Mouse (Mus musculus) intestine, postnatal 0 days (tissue): ENCODE results near the gene Hdac9. TPM values are rescaled to one million over a fixed set of nuclear protein-coding genes. Genes with fewer than 3 reads are reported as not detected.
"Not testable (repeated sequence)": the region's sequence is repeated elsewhere in the genome, so short reads cannot be mapped to it uniquely, and the experiment has no call there.

Experiments used
- ATAC-seq: fragments of 200-750 bp; cut with Nextera tagmentation; 2 replicates; pipeline ENCODE4 v1.8.0; 2017; ENCODE audit warnings: mild to moderate bottlenecking, moderate TSS enrichment, moderate library complexity
- H3K27ac ChIP-seq: fragments of 300-500 bp; sonication (generic); 2 replicates; pipeline ENCODE4 v1.5.1; 2014; ENCODE audit warnings: mild to moderate bottlenecking, low read depth, low read length, moderate library complexity
- H3K27me3 ChIP-seq: fragments of 300-500 bp; sonication (generic); replicated peaks from 2 replicates; pipeline ENCODE4 v1.6.1; 2014; ENCODE audit warnings: low read length, mixed read lengths; ENCODE audit not compliant: control insufficient read depth, insufficient read depth
- H3K36me3 ChIP-seq: fragments of 300-500 bp; sonication (generic); 2 replicates; pipeline ENCODE4 v1.6.1; 2014; ENCODE audit warnings: mild to moderate bottlenecking, moderate library complexity; ENCODE audit not compliant: control insufficient read depth, insufficient read depth
- H3K4me1 ChIP-seq: fragments of 300-500 bp; sonication (generic); replicated peaks from 2 replicates; pipeline ENCODE4 v1.6.1; 2014; ENCODE audit warnings: antibody characterized with exemption, low read length, mixed read lengths; ENCODE audit not compliant: control insufficient read depth, insufficient read depth
- H3K4me2 ChIP-seq: fragments of 300-500 bp; sonication (generic); replicated peaks from 2 replicates; pipeline ENCODE4 v1.6.1; 2014; ENCODE audit warnings: low read depth, mild to moderate bottlenecking, moderate library complexity
- H3K4me3 ChIP-seq: fragments of 300-500 bp; sonication (generic); 2 replicates; pipeline ENCODE4 v1.5.1; 2014; ENCODE audit warnings: low read depth, low read length
- H3K9ac ChIP-seq: fragments of 300-500 bp; sonication (generic); 2 replicates; pipeline ENCODE4 v1.6.1; 2014; ENCODE audit warnings: mild to moderate bottlenecking, low read depth, low read length
- H3K9me3 ChIP-seq: fragments of 300-500 bp; sonication (generic); 2 replicates; pipeline ENCODE4 v1.6.1; 2016; ENCODE audit warnings: mixed run types; ENCODE audit not compliant: control insufficient read depth
- CTCF ChIP-seq: sonication (generic); IDR thresholded peaks from 2 replicates; pipeline ENCODE4 v1.5.1; 2016; ENCODE audit warnings: low read depth, mild to moderate bottlenecking, control low read depth, antibody characterized with exemption, moderate library complexity
- WGBS: fragments of 180-500 bp; shearing (Covaris S2); extraction: QIAGEN DNeasy Blood & Tissue Kit; methylation state at CpG from one replicate; pipeline ENCODE4 v1.1.7; 2014; 5-methylcytosine and 5-hydroxymethylcytosine counted together
- polyA plus RNA-seq: library from polyadenylated mRNA; unstranded; fragments of >200 nt; fragmentation: Nextera tagmentation; extraction: Ambion mirVana; gene quantifications from 2 replicates; pipeline ENCODE4 v1.2.1, GENCODE M21; 2015

Hdac9 gene
- polyA plus RNA-seq, 1 experiment from 2014 or later, result 1.4 TPM

DNA sequence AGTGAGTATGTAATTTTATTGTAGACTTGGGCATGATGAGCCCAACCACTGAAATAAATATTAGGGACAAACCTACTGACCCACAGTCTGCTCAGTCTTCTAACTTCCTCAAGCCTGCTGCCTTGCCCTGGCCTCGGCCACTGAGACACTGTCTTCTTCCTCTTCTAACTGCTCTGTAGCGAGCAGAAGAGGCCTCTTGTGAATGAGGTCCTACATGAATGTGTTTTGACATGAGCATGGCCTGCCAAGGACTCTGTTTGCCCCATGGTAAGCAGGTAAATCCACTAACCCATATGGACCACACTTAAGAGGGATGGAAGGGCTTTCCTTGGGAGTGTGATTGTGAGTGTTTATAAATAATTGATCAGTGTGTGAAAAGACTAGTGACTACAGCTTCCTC lies 430.9 kb downstream of the Hdac9 start:
- 72% methylated on average over 2 of the region's 2 CpGs for WGBS
- no peak overlapping the region for H3K4me2 ChIP-seq
- no peak for TF ChIP-seq CTCF
- H3K4me1 ChIP-seq, result no peaks in the 10 kb centered on the region
- no peak overlapping the region for H3K4me3 ChIP-seq
- H3K36me3 ChIP-seq, result no peaks in the 10 kb centered on the region
- no peak for ATAC-seq
- no peaks in the 10 kb centered on the region for H3K27me3 ChIP-seq
- H3K27ac ChIP-seq, result no peak overlapping the region
- no peaks in the 10 kb centered on the region for H3K9me3 ChIP-seq
- H3K9ac ChIP-seq, result no peak overlapping the region

DNA sequence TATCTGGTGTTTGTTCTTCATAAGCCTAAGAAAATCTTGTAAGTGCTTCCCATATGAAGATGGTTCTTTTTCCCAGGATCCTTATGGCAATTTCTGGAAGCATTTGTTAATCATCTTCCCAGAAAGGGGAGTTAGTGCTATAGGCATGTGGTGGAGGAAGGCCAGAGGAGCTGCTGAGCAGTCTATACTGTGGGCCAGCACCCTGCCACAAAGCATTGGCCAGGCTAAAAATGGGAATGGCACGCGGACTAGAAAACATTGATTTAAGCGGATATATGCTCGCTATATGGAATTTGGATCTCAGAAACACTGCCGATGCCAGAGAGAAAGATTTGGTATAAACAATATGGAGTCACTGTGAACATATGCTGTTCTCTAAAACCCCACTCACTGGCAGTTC lies 435.2 kb downstream of the Hdac9 start:
- no peak for ATAC-seq
- Histone ChIP-seq H3K36me3 (no peaks in the 10 kb centered on the region), H3K27ac (no peak overlapping the region), H3K4me3 (no peak overlapping the region), H3K4me1 (no peaks in the 10 kb centered on the region), H3K9me3 (no peaks in the 10 kb centered on the region), H3K4me2 (no peak overlapping the region), H3K27me3 (no peaks in the 10 kb centered on the region), H3K9ac (no peak overlapping the region)
- no peak for TF ChIP-seq CTCF
- WGBS, result 95% methylated on average over 5 of the region's 5 CpGs

DNA sequence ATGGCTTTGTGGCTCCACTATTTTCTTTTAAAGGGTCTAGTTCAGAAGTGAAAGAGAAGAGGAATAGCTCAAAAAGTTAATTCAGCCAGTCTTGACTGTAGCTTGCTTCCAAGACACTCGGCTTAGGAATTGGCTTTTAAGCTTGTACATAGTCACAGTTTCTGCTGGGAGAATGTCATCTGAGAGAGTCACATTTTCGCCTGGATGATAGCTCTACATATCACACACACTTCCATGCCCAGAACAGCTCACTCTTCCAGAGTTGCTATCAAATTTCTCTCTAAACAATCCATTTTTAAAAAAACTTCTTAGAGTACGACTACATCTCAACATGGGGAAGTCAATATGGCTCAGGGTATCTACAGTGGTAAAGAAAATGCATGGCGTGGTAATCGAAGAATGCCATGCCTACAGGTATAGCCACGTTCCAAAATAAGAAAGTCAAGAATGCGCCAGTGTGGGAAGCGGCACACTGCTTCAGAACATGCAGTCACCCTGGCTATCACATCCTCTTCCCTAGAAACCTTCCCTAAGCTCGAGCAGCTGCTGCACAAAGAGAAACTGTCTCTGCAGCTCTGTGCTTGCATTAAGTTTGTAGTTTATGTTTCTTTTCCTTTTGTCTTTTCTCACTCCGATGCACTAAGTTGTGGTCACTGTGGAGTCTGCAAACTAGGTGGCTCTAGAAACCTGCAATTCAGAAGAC lies 443.8 kb downstream of the Hdac9 start:
- no peak for TF ChIP-seq CTCF
- Histone ChIP-seq H3K4me2 (no peak overlapping the region), H3K4me1 (no peaks in the 10 kb centered on the region), H3K9ac (no peak overlapping the region), H3K9me3 (no peaks in the 10 kb centered on the region), H3K4me3 (no peak overlapping the region), H3K27ac (no peak overlapping the region), H3K27me3 (no peaks in the 10 kb centered on the region), H3K36me3 (no peaks in the 10 kb centered on the region)
- no peak for ATAC-seq
- WGBS, result 81% methylated on average over 10 of the region's 10 CpGs

DNA sequence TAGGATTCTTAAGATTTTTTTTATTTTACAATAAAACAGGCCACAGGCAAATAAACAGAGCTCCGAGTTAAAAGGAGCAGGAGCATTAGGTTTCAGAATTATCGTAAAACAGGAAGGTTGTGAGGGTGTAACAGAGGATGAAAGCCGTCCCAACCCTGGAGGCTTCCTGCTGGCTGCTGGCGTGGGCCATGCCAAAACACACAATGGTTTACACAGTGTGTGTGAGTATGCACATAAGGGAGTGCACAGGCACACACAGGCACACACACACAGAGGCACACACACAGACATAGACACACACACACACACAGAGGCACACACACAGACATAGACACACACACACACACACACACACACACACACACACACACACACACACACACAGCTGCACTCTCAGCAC lies 444.4 kb downstream of the Hdac9 start:
- Histone ChIP-seq H3K36me3 (no peaks in the 10 kb centered on the region), H3K27ac (no peak overlapping the region), H3K4me2 (no peak overlapping the region), H3K4me1 (no peaks in the 10 kb centered on the region), H3K9me3 (no peaks in the 10 kb centered on the region), H3K9ac (no peak overlapping the region), H3K27me3 (no peaks in the 10 kb centered on the region), H3K4me3 (no peak overlapping the region)
- TF ChIP-seq CTCF, result no peak
- 47% methylated on average over 4 of the region's 4 CpGs for WGBS
- no peak for ATAC-seq

DNA sequence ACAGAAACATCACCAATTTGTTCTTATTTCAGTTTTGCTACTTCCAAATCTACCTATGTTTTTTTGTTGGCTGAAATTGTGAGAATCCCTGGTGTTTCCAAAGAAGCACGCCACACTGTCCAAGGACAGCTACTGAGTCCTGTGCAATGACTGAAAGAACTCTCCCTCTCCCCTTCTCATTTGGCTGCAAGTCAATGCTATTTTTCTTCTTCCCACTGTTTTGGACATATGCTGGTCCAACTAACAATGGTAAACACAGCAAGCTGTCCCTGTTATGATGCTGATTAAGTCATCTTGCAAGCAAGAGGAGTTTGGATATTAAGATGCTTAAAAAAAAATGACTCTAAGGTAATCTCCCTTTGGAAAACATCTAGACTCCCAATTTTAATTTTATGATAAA lies 455.2 kb downstream of the Hdac9 start:
- Histone ChIP-seq H3K27me3 (no peaks in the 10 kb centered on the region), H3K27ac (no peak overlapping the region), H3K4me2 (no peak overlapping the region), H3K36me3 (no peaks in the 10 kb centered on the region), H3K9ac (no peak overlapping the region), H3K9me3 (no peaks in the 10 kb centered on the region), H3K4me3 (no peak overlapping the region), H3K4me1 (no peaks in the 10 kb centered on the region)
- TF ChIP-seq CTCF, result no peak
- ATAC-seq, result no peak
- WGBS, result 74% methylated on average over 1 of the region's 1 CpGs

DNA sequence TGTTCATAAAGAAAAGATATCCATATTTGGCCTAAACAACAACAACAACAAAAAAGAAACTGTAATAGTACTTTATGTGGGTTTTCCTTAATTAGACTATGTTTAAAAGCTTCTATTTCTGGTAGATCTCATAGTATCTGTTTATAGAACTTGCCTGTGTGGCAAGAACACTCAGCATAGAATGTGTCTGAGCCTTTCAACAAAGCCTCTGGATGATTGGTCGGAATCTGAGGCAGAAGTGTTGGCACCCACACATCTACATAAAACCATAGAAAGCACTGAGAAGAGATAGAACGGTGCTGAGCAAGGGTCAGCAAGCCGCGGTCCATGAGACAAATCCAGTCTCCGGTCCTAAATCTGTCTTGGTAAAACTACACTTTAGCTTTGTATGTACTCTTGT lies 464.3 kb downstream of the Hdac9 start:
- Histone ChIP-seq H3K9ac (no peak overlapping the region), H3K4me2 (no peak overlapping the region), H3K27ac (no peak overlapping the region), H3K4me1 (no peaks in the 10 kb centered on the region), H3K9me3 (no peaks in the 10 kb centered on the region), H3K27me3 (no peaks in the 10 kb centered on the region), H3K36me3 (no peaks in the 10 kb centered on the region), H3K4me3 (no peak overlapping the region)
- no peak for TF ChIP-seq CTCF
- WGBS, result 84% methylated on average over 5 of the region's 5 CpGs
- no peak for ATAC-seq

DNA sequence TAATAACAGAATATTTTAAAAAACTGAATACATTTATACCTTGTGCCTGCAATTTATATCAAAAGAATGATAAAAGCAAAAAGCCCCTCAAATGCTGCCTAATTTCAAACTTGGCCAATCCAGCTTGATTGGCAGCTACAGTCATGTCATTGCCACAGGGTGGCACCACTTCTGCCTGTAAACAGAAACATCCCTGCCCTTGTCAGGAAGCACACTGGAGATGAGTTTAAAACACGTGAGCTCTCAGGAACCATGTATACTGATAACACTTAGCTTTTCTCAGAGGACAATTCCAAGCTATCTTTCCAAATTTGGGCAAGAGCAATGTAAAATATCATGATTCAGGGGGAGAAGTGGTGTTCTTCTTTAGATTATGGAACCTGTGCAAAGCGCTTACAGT lies 465.7 kb downstream of the Hdac9 start:
- Histone ChIP-seq H3K36me3 (no peaks in the 10 kb centered on the region), H3K27ac (no peak overlapping the region), H3K4me1 (no peaks in the 10 kb centered on the region), H3K27me3 (no peaks in the 10 kb centered on the region), H3K9ac (no peak overlapping the region), H3K4me3 (no peak overlapping the region), H3K4me2 (no peak overlapping the region), H3K9me3 (no peaks in the 10 kb centered on the region)
- 60% methylated on average over 2 of the region's 2 CpGs for WGBS
- no peak for ATAC-seq
- peak; percentile 53 for TF ChIP-seq CTCF

DNA sequence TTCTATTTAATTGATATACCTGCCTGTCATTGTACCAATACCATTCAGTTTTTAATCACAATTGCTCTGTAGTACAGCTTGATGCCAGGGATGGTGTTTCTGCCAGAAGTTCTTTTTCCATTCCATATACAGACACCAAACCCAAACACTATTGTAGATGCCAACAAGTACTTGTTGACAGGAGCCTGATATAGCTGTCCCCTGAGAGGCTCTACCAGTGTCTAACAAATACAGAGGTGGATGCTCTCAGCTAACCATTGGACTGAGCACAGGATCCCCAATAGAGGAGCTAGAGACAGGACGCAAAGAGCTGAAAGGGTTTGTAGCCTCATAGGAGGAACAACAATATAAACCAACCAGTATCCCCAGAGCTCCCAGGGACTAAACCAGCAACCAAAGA lies 472.2 kb downstream of the Hdac9 start:
- H3K4me2 ChIP-seq, H3K27ac ChIP-seq, ATAC-seq, H3K27me3 ChIP-seq, H3K36me3 ChIP-seq, H3K4me1 ChIP-seq, H3K9me3 ChIP-seq, H3K4me3 ChIP-seq, H3K9ac ChIP-seq: not testable (repeated sequence)
- 95% methylated on average over 1 of the region's 1 CpGs for WGBS
